Mouse (Mus musculus): ENCODE measurements around the gene Gm6176. TPM values are rescaled to one million over a fixed set of nuclear protein-coding genes. Genes with fewer than 3 reads are reported as not detected.
"Not testable (repeated sequence)": the region's sequence is repeated elsewhere in the genome, so short reads cannot be mapped to it uniquely, and the experiment has no call there.

Gm6176 gene
- polyA plus RNA-seq (2014; fragmentation: Nextera tagmentation; extraction: Ambion mirVana): not detected in 2 replicates

GRCm38 (mm10) chr7:22056205-22056604 lies at the start of gene Gm6176:
Gene Gm6176 (minus strand): TSS chr7:22056305.
- H3K4me3 ChIP-seq (ENCODE audit: low read depth, low read length); DNase-seq (ENCODE audit: low spot score); ATAC-seq (ENCODE audit: insufficient number of reproducible peaks, low FRiP score, low TSS enrichment, low read depth); H3K36me3 ChIP-seq (ENCODE audit: control insufficient read depth, insufficient read depth, low read length); H3K4me1 ChIP-seq (ENCODE audit: control insufficient read depth, insufficient read depth, low read length); H3K27ac ChIP-seq (replicated peaks; ENCODE audit: low read depth, low read length); H3K9ac ChIP-seq (ENCODE audit: low read length); H3K4me2 ChIP-seq (ENCODE audit: low read depth, severe bottlenecking); H3K9me3 ChIP-seq (ENCODE audit: control insufficient read depth, low read length); H3K27me3 ChIP-seq (ENCODE audit: control insufficient read depth, insufficient read depth, low read length): not testable (repeated sequence)
- WGBS: no CpG with 5 or more reads among the region's 1 CpGs

- not testable (repeated sequence) for DNase-seq (ENCODE audit: low spot score); H3K4me2 ChIP-seq (ENCODE audit: low read depth, severe bottlenecking); H3K36me3 ChIP-seq (ENCODE audit: control insufficient read depth, insufficient read depth, low read length); H3K27me3 ChIP-seq (ENCODE audit: control insufficient read depth, insufficient read depth, low read length); H3K9ac ChIP-seq (ENCODE audit: low read length); H3K27ac ChIP-seq (replicated peaks; ENCODE audit: low read depth, low read length); H3K4me3 ChIP-seq (ENCODE audit: low read depth, low read length); H3K9me3 ChIP-seq (ENCODE audit: control insufficient read depth, low read length); H3K4me1 ChIP-seq (ENCODE audit: control insufficient read depth, insufficient read depth, low read length); ATAC-seq (ENCODE audit: insufficient number of reproducible peaks, low FRiP score, low TSS enrichment, low read depth)
- no CpG with 5 or more reads among the region's 7 CpGs for WGBS
These were observed 12.7 kb upstream of the Gm6176 start, which contains the start of gene Vmn1r139 for GRCm38 (mm10) chr7:22068757-22069156. Gene Vmn1r139 (plus strand): TSS chr7:22069057.

- WGBS: no CpG with 5 or more reads among the region's 2 CpGs
- H3K4me1 ChIP-seq (ENCODE audit: control insufficient read depth, insufficient read depth, low read length); H3K36me3 ChIP-seq (ENCODE audit: control insufficient read depth, insufficient read depth, low read length); H3K4me2 ChIP-seq (ENCODE audit: low read depth, severe bottlenecking); H3K9me3 ChIP-seq (ENCODE audit: control insufficient read depth, low read length); ATAC-seq (ENCODE audit: insufficient number of reproducible peaks, low FRiP score, low TSS enrichment, low read depth); H3K27me3 ChIP-seq (ENCODE audit: control insufficient read depth, insufficient read depth, low read length); H3K27ac ChIP-seq (replicated peaks; ENCODE audit: low read depth, low read length); H3K9ac ChIP-seq (ENCODE audit: low read length); H3K4me3 ChIP-seq (ENCODE audit: low read depth, low read length); DNase-seq (ENCODE audit: low spot score): not testable (repeated sequence)
These were observed 27.3 kb downstream of the Gm6176 start, which contains the start of gene Vmn1r138 for GRCm38 (mm10) chr7:22028797-22029196. Gene Vmn1r138 (minus strand): TSS chr7:22028897.

Other genes starting within 250 kb of the Gm6176 start
- not detected in 2 replicates for gene Vmn1r135, start 224.0 kb downstream of the Gm6176 start, polyA plus RNA-seq (2014; fragmentation: Nextera tagmentation; extraction: Ambion mirVana)
- gene Gm5725, start 212.0 kb downstream of the Gm6176 start, polyA plus RNA-seq (2014; fragmentation: Nextera tagmentation; extraction: Ambion mirVana): not detected in 2 replicates
- gene Gm5891, start 135.0 kb downstream of the Gm6176 start, polyA plus RNA-seq (2014; fragmentation: Nextera tagmentation; extraction: Ambion mirVana): not detected in 2 replicates
- gene Vmn1r137, start 61.7 kb downstream of the Gm6176 start, polyA plus RNA-seq (2014; fragmentation: Nextera tagmentation; extraction: Ambion mirVana): not detected in 2 replicates
- gene Vmn1r138, start 27.4 kb downstream of the Gm6176 start, polyA plus RNA-seq (2014; fragmentation: Nextera tagmentation; extraction: Ambion mirVana): not detected in 2 replicates
- gene Vmn1r139, start 12.8 kb upstream of the Gm6176 start, polyA plus RNA-seq (2014; fragmentation: Nextera tagmentation; extraction: Ambion mirVana): not detected in 2 replicates
- gene Gm16451, start 61.9 kb upstream of the Gm6176 start, polyA plus RNA-seq (2014; fragmentation: Nextera tagmentation; extraction: Ambion mirVana): not detected in 2 replicates
- not detected in 2 replicates for gene Gm10666, start 78.4 kb upstream of the Gm6176 start, polyA plus RNA-seq (2014; fragmentation: Nextera tagmentation; extraction: Ambion mirVana)
- not detected in 2 replicates for gene Vmn1r142, start 107.7 kb upstream of the Gm6176 start, polyA plus RNA-seq (2014; fragmentation: Nextera tagmentation; extraction: Ambion mirVana)
- gene Vmn1r143, start 133.1 kb upstream of the Gm6176 start, polyA plus RNA-seq (2014; fragmentation: Nextera tagmentation; extraction: Ambion mirVana): not detected in 2 replicates
- gene Gm8653, start 145.0 kb upstream of the Gm6176 start, polyA plus RNA-seq (2014; fragmentation: Nextera tagmentation; extraction: Ambion mirVana): not detected in 2 replicates
- not detected in 2 replicates for gene Gm8453, start 173.2 kb upstream of the Gm6176 start, polyA plus RNA-seq (2014; fragmentation: Nextera tagmentation; extraction: Ambion mirVana)